Mouse (Mus musculus): Measurements from ENCODE around the gene Stt3b. TPM values are rescaled to one million over a fixed set of nuclear protein-coding genes. Genes with fewer than 3 reads are reported as not detected.

The Stt3b gene
- polyA plus RNA-seq, 1 experiment: 56.8 TPM

GRCm38 (mm10) chr9:115206219-115206618 lies 104.0 kb downstream of the Stt3b start:
- Histone ChIP-seq H3K4me3 (ENCODE audit: insufficient read depth, low read length) (no peak overlapping the region), H3K27ac (ENCODE audit: insufficient read depth, low read depth, low read length) (no peak overlapping the region), H3K4me1 (ENCODE audit: control insufficient read depth, insufficient read depth, low read length) (no peaks in the 10 kb centered on the region)
- TF ChIP-seq CTCF (IDR thresholded peaks at IDR 0.05; ENCODE audit: low read depth, low read length): no peak

GRCm38 (mm10) chr9:115205491-115205890 lies 104.7 kb downstream of the Stt3b start:
- TF ChIP-seq POLR2A (IDR thresholded peaks at IDR 0.05; ENCODE audit: borderline replicate concordance, low read depth, low read length) (no peak), CTCF (IDR thresholded peaks at IDR 0.05; ENCODE audit: low read depth, low read length) (no peak)
- no peaks in the 10 kb centered on the region for H3K4me1 ChIP-seq (ENCODE audit: control insufficient read depth, insufficient read depth, low read length)
- no peak overlapping the region for H3K4me3 ChIP-seq (ENCODE audit: insufficient read depth, low read length)
- H3K27ac ChIP-seq (ENCODE audit: insufficient read depth, low read depth, low read length): no peak overlapping the region

- H3K4me3 ChIP-seq (ENCODE audit: insufficient read depth, low read length): no peak overlapping the region
- no peak overlapping the region for H3K27ac ChIP-seq (ENCODE audit: insufficient read depth, low read depth, low read length)
- TF ChIP-seq CTCF (IDR thresholded peaks at IDR 0.05; ENCODE audit: low read depth, low read length) (no peak), POLR2A (IDR thresholded peaks at IDR 0.05; ENCODE audit: borderline replicate concordance, low read depth, low read length) (no peak)
- no peaks in the 10 kb centered on the region for H3K4me1 ChIP-seq (ENCODE audit: control insufficient read depth, insufficient read depth, low read length)
Observed at GRCm38 (mm10) chr9:115203136-115203535, 107.1 kb downstream of the Stt3b start.

GRCm38 (mm10) chr9:115201264-115201663 lies 109.0 kb downstream of the Stt3b start:
- H3K4me3 ChIP-seq (ENCODE audit: insufficient read depth, low read length): no peak overlapping the region
- no peaks in the 10 kb centered on the region for H3K4me1 ChIP-seq (ENCODE audit: control insufficient read depth, insufficient read depth, low read length)
- TF ChIP-seq CTCF (IDR thresholded peaks at IDR 0.05; ENCODE audit: low read depth, low read length) (no peak), POLR2A (IDR thresholded peaks at IDR 0.05; ENCODE audit: borderline replicate concordance, low read depth, low read length) (no peak)
- H3K27ac ChIP-seq (ENCODE audit: insufficient read depth, low read depth, low read length): no peak overlapping the region

GRCm38 (mm10) chr9:115200166-115200862 lies 109.9 kb downstream of the Stt3b start:
- no peak overlapping the region for H3K27ac ChIP-seq (ENCODE audit: insufficient read depth, low read depth, low read length)
- H3K4me1 ChIP-seq (ENCODE audit: control insufficient read depth, insufficient read depth, low read length): no peaks in the 10 kb centered on the region
- no peak overlapping the region for H3K4me3 ChIP-seq (ENCODE audit: insufficient read depth, low read length)
- TF ChIP-seq POLR2A (IDR thresholded peaks at IDR 0.05; ENCODE audit: borderline replicate concordance, low read depth, low read length): no peak

- Histone ChIP-seq H3K4me3 (ENCODE audit: insufficient read depth, low read length) (no peak overlapping the region), H3K27ac (ENCODE audit: insufficient read depth, low read depth, low read length) (no peak overlapping the region), H3K4me1 (ENCODE audit: control insufficient read depth, insufficient read depth, low read length) (no peaks in the 10 kb centered on the region)
- TF ChIP-seq POLR2A (IDR thresholded peaks at IDR 0.05; ENCODE audit: borderline replicate concordance, low read depth, low read length): no peak
- no peak for TF ChIP-seq CTCF (IDR thresholded peaks at IDR 0.05; ENCODE audit: low read depth, low read length)
Observed at GRCm38 (mm10) chr9:115197082-115197481, 113.1 kb downstream of the Stt3b start.

GRCm38 (mm10) chr9:115192890-115193289 lies 117.3 kb downstream of the Stt3b start:
- H3K4me1 ChIP-seq (ENCODE audit: control insufficient read depth, insufficient read depth, low read length): no peaks in the 10 kb centered on the region
- H3K27ac ChIP-seq (ENCODE audit: insufficient read depth, low read depth, low read length): no peak overlapping the region
- TF ChIP-seq POLR2A (IDR thresholded peaks at IDR 0.05; ENCODE audit: borderline replicate concordance, low read depth, low read length): no peak
- TF ChIP-seq CTCF (IDR thresholded peaks at IDR 0.05; ENCODE audit: low read depth, low read length): no peak
- no peak overlapping the region for H3K4me3 ChIP-seq (ENCODE audit: insufficient read depth, low read length)

All from bone marrow macrophage, adult 2 months (primary cell).